Mouse (Mus musculus) fibroblast of lung, adult 2 months (primary cell): ENCODE data around the gene AC129217.1.

Experiments
- DNase-seq: peaks from one replicate; pipeline ENCODE4 v3.0.0-alpha.2; 2011; ENCODE audit warnings: low read depth

AC129217.1 gene

GRCm38 (mm10) chr19:8829660-8830059 lies at the start of gene AC129217.1:
Gene AC129217.1, plus strand, starts transcription at chr19:8829773.
- no peak for DNase-seq

- DNase-seq, result peak; percentile 89
These were observed 43.4 kb upstream of the AC129217.1 start, which contains the start of gene Taf6l for GRCm38 (mm10) chr19:8786008-8786781. Gene Taf6l, minus strand, starts transcription at chr19:8786417.

- DNase-seq, result no peak
These were observed 41.1 kb upstream of the AC129217.1 start for GRCm38 (mm10) chr19:8788521-8788920.

GRCm38 (mm10) chr19:8789171-8789570 lies 40.4 kb upstream of the AC129217.1 start:
- no peak for DNase-seq

- no peak for DNase-seq
These were observed 39.4 kb upstream of the AC129217.1 start for GRCm38 (mm10) chr19:8790171-8790570.

- DNase-seq, result peak; percentile 88
These were observed 31.2 kb upstream of the AC129217.1 start, which contains the start of gene Polr2g for GRCm38 (mm10) chr19:8798264-8798946. Gene Polr2g, minus strand, starts transcription at chr19:8798577.

- no peak for DNase-seq
These were observed 30.6 kb upstream of the AC129217.1 start for GRCm38 (mm10) chr19:8798947-8799315.

GRCm38 (mm10) chr19:8802130-8802821 lies 27.3 kb upstream of the AC129217.1 start, which contains the start of gene Zbtb3:
Gene Zbtb3, plus strand, starts transcription at chr19:8802555.
- DNase-seq, result peak; percentile 99

GRCm38 (mm10) chr19:8803204-8803780 lies 26.3 kb upstream of the AC129217.1 start:
- no peak for DNase-seq

- DNase-seq, result no peak
These were observed 25.5 kb upstream of the AC129217.1 start for GRCm38 (mm10) chr19:8803879-8804660.

- DNase-seq, result no peak
These were observed 22.8 kb upstream of the AC129217.1 start for GRCm38 (mm10) chr19:8806810-8807209.

GRCm38 (mm10) chr19:8815812-8816211 lies 13.8 kb upstream of the AC129217.1 start:
- DNase-seq, result no peak

GRCm38 (mm10) chr19:8817001-8817400 lies 12.6 kb upstream of the AC129217.1 start:
- DNase-seq, result no peak

- no peak for DNase-seq
These were observed 11.2 kb upstream of the AC129217.1 start for GRCm38 (mm10) chr19:8818301-8818798.

- peak; percentile 97 for DNase-seq
These were observed 10.6 kb upstream of the AC129217.1 start, which contains the start of gene Ttc9c for GRCm38 (mm10) chr19:8818801-8819595. Gene Ttc9c, minus strand, starts transcription at chr19:8819333.

GRCm38 (mm10) chr19:8819596-8820423 lies 9.8 kb upstream of the AC129217.1 start, which contains the start of gene Hnrnpul2:
Gene Hnrnpul2, plus strand, starts transcription at chr19:8820010.
- peak; percentile 99 for DNase-seq

- DNase-seq, result no peak
These were observed 9.1 kb upstream of the AC129217.1 start for GRCm38 (mm10) chr19:8820424-8820956.

GRCm38 (mm10) chr19:8821146-8821545 lies 8.4 kb upstream of the AC129217.1 start:
- no peak for DNase-seq

- DNase-seq, result no peak
These were observed 6.9 kb upstream of the AC129217.1 start for GRCm38 (mm10) chr19:8822696-8823095.
